Mouse (Mus musculus) heart, postnatal 25 days (tissue): ENCODE measurements around the gene Vstm4. TPM values are rescaled to one million over a fixed set of nuclear protein-coding genes. Genes with fewer than 3 reads are reported as not detected.

Experiments used
- DNase-seq: peaks from one replicate; pipeline ENCODE4 v3.0.0; 2022; ENCODE audit warnings: low spot score
- intact Hi-C: fragments of 180-260 bp; cut with DNase I; formaldehyde crosslinking; loops from one replicate; pipeline ENCODE4 v1.15.1; 2025
- total RNA-seq, 2 experiments: library from RNA; stranded (reverse); gene quantifications; 2 replicates each; pipeline ENCODE4 v1.2.3; 2021

Gene Vstm4
- total RNA-seq, 2 experiments from 2014 or later = 10.2 to 12.4 TPM

GRCm38 (mm10) chr14:32923871-32924270 lies 67.3 kb downstream of the Vstm4 start:
- intact Hi-C loops = no loop called here
- no peak for DNase-seq

DNA sequence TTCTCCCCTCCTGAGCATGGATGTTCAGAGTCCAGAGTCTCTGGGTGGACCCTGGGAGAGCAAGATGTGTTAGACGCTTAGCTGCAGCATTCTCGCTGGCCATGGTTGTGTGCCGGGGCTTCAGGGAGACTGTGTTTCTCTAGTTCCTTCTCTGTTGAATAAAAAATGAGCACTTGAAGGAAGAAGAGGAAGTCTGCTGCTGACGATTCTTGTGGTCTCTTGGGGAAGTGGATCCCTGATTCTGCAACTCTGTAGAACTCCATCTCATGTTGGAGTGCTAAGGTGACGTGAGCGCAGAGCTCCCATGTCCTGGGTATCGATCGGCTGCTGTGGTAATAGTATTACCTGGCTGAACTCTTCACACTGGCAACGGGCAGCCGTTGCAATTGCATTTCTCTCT lies 75.2 kb downstream of the Vstm4 start:
- DNase-seq = no peak
- intact Hi-C loops = no loop called here

DNA sequence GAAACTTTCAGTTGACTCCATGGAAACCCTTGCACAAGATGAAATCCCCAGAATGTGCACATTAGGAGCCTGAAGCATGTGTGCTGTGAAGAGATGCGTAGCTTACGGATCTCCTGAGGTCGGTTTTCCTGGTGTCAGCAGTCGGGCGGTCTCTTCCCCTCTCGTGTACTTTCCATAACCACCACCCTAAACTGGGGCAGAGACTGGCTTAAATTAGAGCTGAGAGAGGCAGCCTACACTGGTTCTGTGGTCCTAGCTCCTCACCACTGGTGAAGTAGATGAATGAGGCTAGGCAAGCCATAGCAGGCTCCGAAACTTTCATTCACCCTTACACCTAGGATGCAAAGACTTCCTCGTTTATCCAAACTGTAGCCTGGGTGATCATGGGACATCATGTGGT lies 75.7 kb downstream of the Vstm4 start:
- intact Hi-C loops = no loop called here
- DNase-seq = no peak

DNA sequence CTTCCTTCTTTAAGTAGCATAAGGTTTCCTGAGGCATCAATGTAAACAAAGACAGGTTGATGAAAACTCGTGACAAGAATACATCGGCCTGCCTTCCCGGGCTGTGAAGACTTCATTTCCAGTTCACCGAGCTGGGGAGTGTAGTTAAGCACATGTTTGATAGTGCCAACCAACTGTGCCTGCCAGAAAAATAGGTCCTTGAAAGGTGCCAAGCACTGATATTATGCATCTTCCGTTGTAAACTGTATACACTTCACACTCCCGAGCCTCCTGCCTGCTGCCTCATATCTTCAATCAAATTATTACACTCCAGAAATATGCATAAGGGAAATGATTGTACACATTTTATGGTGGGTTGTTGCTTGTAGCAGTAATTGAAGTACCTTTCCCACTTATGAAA lies 77.5 kb downstream of the Vstm4 start:
- intact Hi-C loops = no loop called here
- DNase-seq = no peak

- intact Hi-C loops = no loop called here
These were observed 82.7 kb downstream of the Vstm4 start for GRCm38 (mm10) chr14:32939217-32939616.

GRCm38 (mm10) chr14:32947512-32947911 lies 91.0 kb downstream of the Vstm4 start:
- no peak for DNase-seq
- intact Hi-C loops = no loop called here

More at GRCm38 (mm10) chr14:32939217-32939616, 82.7 kb downstream of the Vstm4 start:
- no peak for DNase-seq

DNA sequence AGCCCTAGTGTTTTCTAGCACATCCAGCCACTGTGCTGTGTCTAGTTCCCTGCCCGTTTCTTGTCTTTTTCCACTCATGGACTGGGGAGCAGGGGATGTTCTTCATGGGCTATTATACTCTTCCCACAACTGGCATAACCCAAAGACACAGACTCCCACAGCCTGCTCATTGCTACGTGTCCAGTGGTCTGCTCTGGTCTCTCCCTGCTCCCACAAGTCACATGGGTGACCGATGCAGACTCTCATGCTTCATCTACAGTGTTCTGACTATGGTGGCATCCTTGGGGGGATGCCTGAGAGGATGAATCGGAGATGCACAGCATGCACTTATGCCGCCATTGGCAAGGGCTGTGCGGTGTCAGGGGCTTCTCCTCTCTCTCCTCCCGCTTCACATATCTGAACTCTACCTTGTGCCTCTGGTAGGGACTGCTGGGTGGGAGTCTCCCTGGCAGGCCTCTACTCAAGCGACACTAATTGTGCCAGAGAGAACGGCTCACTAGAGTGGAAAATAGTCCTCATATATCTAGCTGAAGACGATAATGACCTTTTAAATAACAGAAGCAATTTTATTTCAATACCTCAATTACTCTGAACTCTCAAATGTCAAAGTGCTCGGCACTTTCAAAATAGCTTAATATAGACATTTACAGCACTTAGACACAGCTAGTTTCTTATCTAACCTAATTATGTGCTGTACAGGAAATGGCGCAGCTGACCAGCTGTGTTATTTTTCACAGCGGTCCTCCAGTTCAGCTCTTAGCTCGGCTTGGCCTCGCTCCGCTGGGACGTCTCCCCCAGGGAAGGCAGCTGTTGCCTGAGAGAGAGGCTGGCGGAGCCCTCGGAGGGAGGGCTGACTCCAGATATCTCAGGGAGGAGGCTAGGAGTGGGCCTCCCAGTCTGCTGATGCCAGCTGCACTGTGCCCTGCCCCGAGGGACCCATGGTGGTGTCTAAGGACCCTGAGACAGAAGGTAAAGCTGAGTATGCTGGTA lies 94.1 kb downstream of the Vstm4 start:
- intact Hi-C loops = no loop called here
- peak; percentile 49 for DNase-seq

DNA sequence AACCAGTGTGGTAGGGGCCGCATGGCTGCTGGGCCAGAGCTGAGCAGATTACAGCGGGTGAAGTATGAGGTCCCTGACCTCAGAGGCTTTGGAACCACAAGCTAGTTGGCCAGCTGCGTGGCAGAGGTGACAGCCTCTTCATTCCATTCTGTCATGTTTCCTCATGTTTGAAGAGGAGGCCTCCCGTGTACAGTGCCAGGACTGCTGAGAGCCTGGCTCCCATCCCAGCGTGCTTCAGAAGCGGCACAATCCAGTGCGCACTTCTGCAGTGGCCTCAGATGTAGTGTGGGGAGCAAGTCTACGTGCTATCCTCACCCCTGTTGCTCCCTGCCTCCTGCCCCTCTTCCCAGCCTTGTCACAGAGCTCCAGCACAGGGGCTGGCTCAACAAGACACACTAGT lies 99.9 kb downstream of the Vstm4 start:
- peak; percentile 50 for DNase-seq
- intact Hi-C loops = no loop called here

- DNase-seq = no peak
- intact Hi-C loops = loop anchor here (2.0 kb wide), 1 partner anchor 60 kb away; no protein-coding TSS in a partner anchor
These were observed 102.1 kb downstream of the Vstm4 start for GRCm38 (mm10) chr14:32958671-32959070.

DNA sequence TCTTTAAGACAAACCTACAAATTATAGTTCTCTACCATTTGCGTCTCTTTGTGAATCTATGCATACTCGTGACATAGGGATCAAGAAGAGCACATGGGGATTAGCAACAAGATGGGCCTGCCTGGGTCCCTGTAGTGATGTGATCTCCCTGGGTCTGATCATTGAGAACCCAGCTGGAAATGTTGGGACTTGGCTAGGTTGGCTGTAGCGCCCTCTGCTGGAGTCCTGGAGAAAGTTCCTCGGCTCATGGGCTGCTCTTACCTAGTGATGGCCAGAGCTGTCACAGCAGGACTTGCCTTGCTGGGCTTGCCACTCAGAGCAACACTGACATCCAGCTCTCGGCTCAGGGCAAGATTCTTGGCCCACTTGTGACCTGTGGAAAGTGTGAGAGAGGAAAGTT lies 103.9 kb downstream of the Vstm4 start:
- intact Hi-C loops = loop anchor here (1.0 to 10.0 kb wide), 5 partner anchors 72 to 352 kb away; partner anchors contain the start of gene Vstm4
- DNase-seq = peak; percentile 19

DNA sequence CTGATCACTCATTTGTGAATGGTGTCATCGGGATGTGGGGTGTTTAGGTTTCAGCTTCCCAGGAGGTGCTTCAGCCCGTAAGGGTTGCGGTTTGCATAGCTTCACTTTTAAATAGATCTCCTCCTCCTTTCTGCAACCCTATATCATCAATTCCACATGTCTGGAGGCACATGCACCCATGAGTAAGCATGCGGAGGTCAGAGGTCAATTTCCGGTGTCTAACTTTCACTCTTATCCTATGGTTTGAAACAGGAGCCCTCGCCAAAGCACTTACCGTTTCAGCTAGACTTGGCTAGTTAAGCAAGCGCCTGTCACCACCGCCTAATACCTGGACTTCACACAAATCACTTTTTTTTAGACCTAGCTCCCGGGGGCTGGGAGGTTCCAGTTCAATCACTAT lies 108.2 kb downstream of the Vstm4 start:
- intact Hi-C loops = loop anchor here (5.0 to 10.0 kb wide), 3 partner anchors 68 to 240 kb away; partner anchors contain the start of gene Vstm4
- no peak for DNase-seq

DNA sequence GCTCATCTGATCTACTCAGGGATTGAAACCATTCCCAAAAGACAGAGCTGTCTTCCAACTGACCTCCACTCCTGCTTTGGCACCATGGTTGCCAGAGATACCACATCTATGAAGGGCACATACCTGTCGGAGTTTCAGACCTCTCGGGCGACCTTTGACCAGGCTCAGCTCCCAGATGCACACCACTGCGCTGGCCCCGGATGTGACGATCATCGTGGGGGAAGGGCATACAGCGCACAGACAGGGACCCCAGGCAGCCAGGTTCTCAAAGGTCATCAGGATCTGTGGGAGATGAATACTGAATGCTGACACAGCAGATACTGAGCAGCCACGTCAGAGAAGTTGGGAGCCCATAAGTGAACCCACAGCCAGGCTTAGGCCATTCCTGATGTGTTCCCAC lies 114.1 kb downstream of the Vstm4 start:
- intact Hi-C loops = no loop called here
- DNase-seq = no peak

DNA sequence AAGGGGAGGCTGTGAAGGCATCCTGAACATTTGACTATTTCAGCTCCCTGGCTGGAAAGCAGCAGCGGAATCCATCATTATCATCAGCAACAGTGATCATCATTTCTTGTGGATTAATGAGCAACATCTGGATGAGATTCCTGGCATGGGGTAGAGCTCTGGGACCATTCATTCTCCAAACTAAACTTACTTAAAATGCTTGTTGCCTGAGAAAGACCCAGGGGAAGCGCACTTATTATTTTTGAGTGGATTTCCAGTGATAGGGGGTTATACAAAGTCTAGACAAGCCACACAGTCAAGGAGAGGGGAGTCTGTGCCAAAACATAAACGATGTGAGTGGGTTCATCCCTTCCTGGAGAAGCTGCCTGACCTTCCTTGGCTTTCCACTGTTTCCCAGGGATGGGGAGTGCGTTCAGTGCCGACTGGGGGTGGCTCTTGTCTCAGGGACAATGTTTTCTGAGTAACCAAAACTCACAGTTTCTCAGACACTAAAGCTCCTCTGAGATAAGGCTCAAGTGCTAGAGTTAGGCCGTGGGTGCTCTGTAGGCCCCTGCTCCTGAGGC lies 127.7 kb downstream of the Vstm4 start:
- DNase-seq = no peak
- intact Hi-C loops = no loop called here

- intact Hi-C loops = no loop called here
- DNase-seq = no peak
These were observed 130.1 kb downstream of the Vstm4 start for GRCm38 (mm10) chr14:32986659-32987058.

Other genes starting within 250 kb of the Vstm4 start
- gene 3425401B19Rik, start 171.5 kb upstream of the Vstm4 start, total RNA-seq = 100 to 1,000 TPM; 106 to 121 TPM
- under 1 TPM; 0.45 to 0.91 TPM for gene Tmem273, start 70.8 kb upstream of the Vstm4 start, total RNA-seq
- gene Fam170b, start 22.8 kb upstream of the Vstm4 start, total RNA-seq = not detected
- under 1 TPM; 0.31 to 0.39 TPM for gene Lrrc18, start 134.6 kb downstream of the Vstm4 start, total RNA-seq